Mouse (Mus musculus) midbrain, postnatal 0 days (tissue): ENCODE measurements around the gene Col27a1. TPM values are rescaled to one million over a fixed set of nuclear protein-coding genes. Genes with fewer than 3 reads are reported as not detected.

Source experiments
- ATAC-seq: fragments of 200-750 bp; cut with Nextera tagmentation; 2 replicates; pipeline ENCODE4 v1.8.0; 2017; ENCODE audit warnings: moderate number of reproducible peaks, mild to moderate bottlenecking, moderate TSS enrichment, moderate library complexity; ENCODE audit not compliant: low FRiP score
- DNase-seq: peaks from one replicate; pipeline ENCODE4 v3.0.0-alpha.2; 2015; ENCODE audit warnings: low spot score
- H3K27ac ChIP-seq: fragments of 300-500 bp; sonication (generic); 2 replicates; pipeline ENCODE4 v1.5.1; 2014; ENCODE audit warnings: low read depth, mild to moderate bottlenecking, low read length, mixed read lengths
- H3K27me3 ChIP-seq: fragments of 300-500 bp; sonication (generic); 2 replicates; pipeline ENCODE4 v1.6.1; 2014; ENCODE audit warnings: low read length, control low read depth, mixed read lengths; ENCODE audit not compliant: insufficient read depth
- H3K36me3 ChIP-seq: fragments of 300-500 bp; sonication (generic); 2 replicates; pipeline ENCODE4 v1.6.1; 2014; ENCODE audit warnings: low read length, control low read depth, mixed read lengths; ENCODE audit not compliant: insufficient read depth
- H3K4me1 ChIP-seq: fragments of 300-500 bp; sonication (generic); 2 replicates; pipeline ENCODE4 v1.6.1; 2014; ENCODE audit warnings: mild to moderate bottlenecking, control low read depth, antibody characterized with exemption, low read length, mixed read lengths; ENCODE audit not compliant: insufficient read depth
- H3K4me2 ChIP-seq: fragments of 300-500 bp; sonication (generic); 2 replicates; pipeline ENCODE4 v1.6.1; 2014; ENCODE audit warnings: low read depth, mild to moderate bottlenecking, low read length, mixed read lengths; ENCODE audit not compliant: poor library complexity, severe bottlenecking
- H3K4me3 ChIP-seq: fragments of 300-500 bp; sonication (generic); 2 replicates; pipeline ENCODE4 v1.5.1; 2014; ENCODE audit warnings: low read depth, mild to moderate bottlenecking, low read length, moderate library complexity
- H3K9ac ChIP-seq: fragments of 300-500 bp; sonication (generic); replicated peaks from 2 replicates; pipeline ENCODE4 v1.6.1; 2014; ENCODE audit warnings: mild to moderate bottlenecking, low read length, moderate library complexity, mixed read lengths; ENCODE audit not compliant: poor library complexity, severe bottlenecking
- H3K9me3 ChIP-seq: fragments of 300-500 bp; sonication (generic); 2 replicates; pipeline ENCODE4 v1.6.1; 2016; ENCODE audit warnings: low read length, control low read depth
- CTCF ChIP-seq: IDR thresholded peaks from 2 replicates; pipeline ENCODE4 v1.5.1; 2016; ENCODE audit warnings: antibody characterized with exemption, mild to moderate bottlenecking
- WGBS: fragments of 180-500 bp; shearing (Covaris S2); extraction: QIAGEN DNeasy Blood & Tissue Kit; methylation state at CpG from one replicate; pipeline ENCODE4 v1.1.7; 2014; 5-methylcytosine and 5-hydroxymethylcytosine counted together
- polyA plus RNA-seq: library from polyadenylated mRNA; unstranded; fragments of >200 nt; fragmentation: Nextera tagmentation; extraction: Ambion mirVana; gene quantifications from 2 replicates; pipeline ENCODE4 v1.2.1, GENCODE M21; 2015
- total RNA-seq: library from RNA; depleted of rRNA; stranded (reverse); fragments of >200 nt; gene quantifications from 2 replicates; pipeline ENCODE4 v1.2.3, GENCODE M21; 2014

Gene Col27a1
- total and polyA plus RNA-seq, 2 experiments from 2014 or later, result 0.88 to 4.8 TPM

DNA sequence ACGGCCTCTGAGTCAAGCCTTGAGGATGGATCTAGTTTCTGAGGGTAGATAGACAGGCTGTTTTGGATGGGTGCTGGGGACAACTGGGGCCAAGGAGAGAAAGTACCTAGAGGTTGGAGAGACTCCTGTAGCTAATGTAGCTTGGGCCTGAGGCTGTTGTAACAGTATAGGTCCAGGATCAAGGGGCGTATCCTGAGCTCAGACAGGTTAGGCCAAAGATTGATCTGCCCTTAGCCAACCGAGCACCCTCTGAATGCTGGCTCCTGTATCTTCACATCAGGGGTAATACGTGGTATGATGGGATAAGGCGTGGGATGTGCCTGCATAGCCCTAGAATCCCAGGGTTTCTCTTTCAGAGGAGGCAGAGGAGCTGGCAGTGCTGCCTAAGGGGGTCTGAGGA, 21.0 kb downstream of the Col27a1 start:
- Histone ChIP-seq H3K4me3 (no peak overlapping the region), H3K9ac (no peak overlapping the region), H3K4me2 (no peak overlapping the region), H3K27ac (no peak overlapping the region), H3K36me3 (no peaks in the 10 kb centered on the region), H3K9me3 (no peaks in the 10 kb centered on the region), H3K4me1 (no peaks in the 10 kb centered on the region), H3K27me3 (0 out of 2 replicates have a peak, but pooled peaks cover 4% of the 10 kb centered on the region)
- no peak for DNase-seq
- no peak for ATAC-seq
- no peak for TF ChIP-seq CTCF
- 94% methylated on average over 5 of the region's 5 CpGs for WGBS

GRCm38 (mm10) chr4:63236235-63236634, 22.4 kb downstream of the Col27a1 start:
- no peak overlapping the region for H3K27ac ChIP-seq
- DNase-seq (no peak), ATAC-seq (no peak)
- TF ChIP-seq CTCF, result no peak
- 0 out of 2 replicates have a peak, but pooled peaks cover 4% of the 10 kb centered on the region for H3K27me3 ChIP-seq
- H3K4me1 ChIP-seq, result no peaks in the 10 kb centered on the region
- H3K4me2 ChIP-seq, result no peak overlapping the region
- H3K36me3 ChIP-seq, result no peaks in the 10 kb centered on the region
- no peak overlapping the region for H3K9ac ChIP-seq
- no peaks in the 10 kb centered on the region for H3K9me3 ChIP-seq
- no peak overlapping the region for H3K4me3 ChIP-seq
- WGBS, result 64% methylated on average over 2 of the region's 2 CpGs

GRCm38 (mm10) chr4:63237225-63237624, 23.4 kb downstream of the Col27a1 start:
- ATAC-seq, result no peak
- 85% methylated on average over 3 of the region's 3 CpGs for WGBS
- no peak for TF ChIP-seq CTCF

DNA sequence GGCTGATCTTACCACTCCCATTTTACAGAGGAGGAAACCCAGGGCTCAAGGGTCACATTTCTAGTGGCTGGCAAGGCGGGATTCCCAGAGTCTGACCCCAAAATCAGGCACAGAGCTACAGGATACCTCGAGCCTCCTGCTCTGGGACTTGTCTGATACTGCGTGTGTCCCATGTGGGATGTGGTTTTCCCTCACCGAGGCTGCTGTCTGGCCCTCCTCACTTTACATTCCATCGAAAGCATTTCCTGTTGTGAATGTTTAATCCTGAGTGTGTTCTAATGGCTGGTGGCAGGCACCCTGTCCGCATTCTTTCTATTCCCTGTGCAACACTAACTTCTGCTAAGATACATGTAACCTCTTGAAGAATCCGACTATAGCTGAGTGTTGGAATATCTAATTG, 24.3 kb downstream of the Col27a1 start:
- H3K36me3 ChIP-seq, result no peaks in the 10 kb centered on the region
- H3K9me3 ChIP-seq, result no peaks in the 10 kb centered on the region
- no peak overlapping the region for H3K4me2 ChIP-seq
- ATAC-seq (no peak), DNase-seq (no peak)
- no peaks in the 10 kb centered on the region for H3K4me1 ChIP-seq
- 59% methylated on average over 7 of the region's 7 CpGs for WGBS
- no peak overlapping the region for H3K9ac ChIP-seq
- no peak for TF ChIP-seq CTCF
- H3K4me3 ChIP-seq, result no peak overlapping the region
- 0 out of 2 replicates have a peak, but pooled peaks cover 4% of the 10 kb centered on the region for H3K27me3 ChIP-seq
- H3K27ac ChIP-seq, result no peak overlapping the region

More at GRCm38 (mm10) chr4:63237225-63237624, 23.4 kb downstream of the Col27a1 start:
- no peak overlapping the region for H3K4me3 ChIP-seq
- H3K27me3 ChIP-seq, result 0 out of 2 replicates have a peak, but pooled peaks cover 4% of the 10 kb centered on the region
- no peaks in the 10 kb centered on the region for H3K9me3 ChIP-seq
- DNase-seq, result no peak
- no peak overlapping the region for H3K4me2 ChIP-seq
- H3K27ac ChIP-seq, result no peak overlapping the region
- no peaks in the 10 kb centered on the region for H3K4me1 ChIP-seq
- H3K36me3 ChIP-seq, result no peaks in the 10 kb centered on the region
- no peak overlapping the region for H3K9ac ChIP-seq

DNA sequence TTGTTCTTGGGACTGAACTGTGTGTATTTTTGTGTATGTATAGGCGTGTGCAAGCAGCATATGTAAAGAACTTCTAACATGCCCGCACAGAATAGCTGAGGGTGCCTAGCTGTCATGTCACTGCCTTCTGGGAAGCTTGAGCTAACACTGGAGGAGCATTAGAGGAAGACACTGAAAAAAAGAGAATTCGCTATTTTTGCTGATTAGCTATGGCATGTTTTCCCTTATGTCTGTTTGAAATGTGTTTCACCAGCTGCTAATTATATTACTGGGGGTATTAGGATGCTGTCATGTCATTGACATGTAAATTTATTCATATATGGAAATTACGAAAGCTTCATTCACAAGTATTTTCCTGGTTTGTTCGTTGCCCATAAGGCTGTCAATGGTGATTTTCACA, 24.9 kb downstream of the Col27a1 start:
- DNase-seq (no peak), ATAC-seq (no peak)
- H3K4me2 ChIP-seq, result no peak overlapping the region
- WGBS, result 54% methylated on average over 5 of the region's 5 CpGs
- no peaks in the 10 kb centered on the region for H3K36me3 ChIP-seq
- no peak overlapping the region for H3K4me3 ChIP-seq
- H3K4me1 ChIP-seq, result no peaks in the 10 kb centered on the region
- no peak overlapping the region for H3K9ac ChIP-seq
- H3K9me3 ChIP-seq, result no peaks in the 10 kb centered on the region
- no peak for TF ChIP-seq CTCF
- H3K27me3 ChIP-seq, result 0 out of 2 replicates have a peak, but pooled peaks cover 4% of the 10 kb centered on the region
- no peak overlapping the region for H3K27ac ChIP-seq

DNA sequence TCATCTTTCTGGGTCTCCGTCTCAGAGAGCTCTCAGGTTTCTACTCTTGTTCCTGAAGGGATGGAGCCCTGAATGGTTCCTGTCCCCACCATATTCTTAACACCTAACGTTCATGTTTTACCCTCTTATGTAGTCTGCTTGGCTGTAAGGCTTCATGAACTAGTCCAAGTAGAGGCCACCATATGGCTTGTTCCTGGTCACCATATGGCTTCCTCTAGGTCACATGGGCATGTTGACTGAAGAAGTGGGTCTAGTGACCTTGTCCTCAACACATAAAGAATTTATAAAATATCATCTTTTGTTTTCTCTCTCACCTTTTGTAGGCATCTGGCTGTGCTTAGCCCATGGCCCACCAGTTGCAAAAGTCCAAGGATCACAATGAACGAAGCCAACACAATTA, 27.2 kb downstream of the Col27a1 start:
- no peak overlapping the region for H3K4me2 ChIP-seq
- no peak for ATAC-seq
- 96% methylated on average over 3 of the region's 3 CpGs for WGBS

More for the DNA sequence above, 27.2 kb downstream of the Col27a1 start:
- no peak for DNase-seq
- H3K27me3 ChIP-seq, result no peaks in the 10 kb centered on the region
- no peak for TF ChIP-seq CTCF
- H3K36me3 ChIP-seq, result no peaks in the 10 kb centered on the region
- no peak overlapping the region for H3K27ac ChIP-seq
- no peak overlapping the region for H3K4me3 ChIP-seq
- H3K9me3 ChIP-seq, result no peaks in the 10 kb centered on the region
- H3K4me1 ChIP-seq, result no peaks in the 10 kb centered on the region
- H3K9ac ChIP-seq, result no peak overlapping the region
